Mouse (Mus musculus) liver, embryonic 15.5 days (tissue): Measurements from ENCODE around the gene Yipf2. TPM values are rescaled to one million over a fixed set of nuclear protein-coding genes. Genes with fewer than 3 reads are reported as not detected.
A peak's percentile ranks its signal among the peaks of the same experiment; 100 is the strongest.

Experiments
- ATAC-seq: fragments of 200-750 bp; cut with Nextera tagmentation; 2 replicates; pipeline ENCODE4 v1.8.0; 2017; ENCODE audit warnings: moderate number of reproducible peaks, mild to moderate bottlenecking, moderate library complexity; ENCODE audit not compliant: insufficient read depth
- H3K27ac ChIP-seq: fragments of 300-500 bp; sonication (generic); replicated peaks from 2 replicates; pipeline ENCODE4 v1.5.1; 2015; ENCODE audit warnings: mild to moderate bottlenecking, inconsistent platforms
- H3K27me3 ChIP-seq: fragments of 300-500 bp; sonication (generic); 2 replicates; pipeline ENCODE4 v1.6.1; 2015; ENCODE audit warnings: mild to moderate bottlenecking, inconsistent platforms
- H3K36me3 ChIP-seq: fragments of 300-500 bp; sonication (generic); replicated peaks from 2 replicates; pipeline ENCODE4 v1.6.1; 2015; ENCODE audit warnings: moderate library complexity, mild to moderate bottlenecking, inconsistent platforms
- H3K4me1 ChIP-seq: fragments of 300-500 bp; sonication (generic); replicated peaks from 2 replicates; pipeline ENCODE4 v1.6.1; 2015; ENCODE audit warnings: inconsistent platforms
- H3K4me2 ChIP-seq: fragments of 300-500 bp; sonication (generic); 2 replicates; pipeline ENCODE4 v1.6.1; 2015; ENCODE audit warnings: moderate library complexity, mild to moderate bottlenecking, inconsistent platforms
- H3K4me3 ChIP-seq: fragments of 300-500 bp; sonication (generic); replicated peaks from 2 replicates; pipeline ENCODE4 v1.5.1; 2015; ENCODE audit warnings: mild to moderate bottlenecking, inconsistent platforms
- H3K9ac ChIP-seq: fragments of 300-500 bp; sonication (generic); 2 replicates; pipeline ENCODE4 v1.6.1; 2015; ENCODE audit warnings: moderate library complexity, mild to moderate bottlenecking, inconsistent platforms
- H3K9me3 ChIP-seq: fragments of 300-500 bp; sonication (generic); replicated peaks from 2 replicates; pipeline ENCODE4 v1.6.1; 2016; ENCODE audit warnings: inconsistent platforms
- WGBS: fragments of 180-500 bp; shearing (Covaris S2); methylation state at CpG from one replicate; pipeline ENCODE4 v1.1.7; 2015; ENCODE audit warnings: mixed read lengths; ENCODE audit not compliant: insufficient replicate concordance; 5-methylcytosine and 5-hydroxymethylcytosine counted together
- polyA plus RNA-seq: library from polyadenylated mRNA; unstranded; fragments of >200 nt; fragmentation: Nextera tagmentation; extraction: Ambion mirVana; gene quantifications from 2 replicates; pipeline ENCODE4 v1.2.1, GENCODE M21; 2015

The Yipf2 gene
- polyA plus RNA-seq = 10.9 and 12.7 TPM in 2 replicates

DNA sequence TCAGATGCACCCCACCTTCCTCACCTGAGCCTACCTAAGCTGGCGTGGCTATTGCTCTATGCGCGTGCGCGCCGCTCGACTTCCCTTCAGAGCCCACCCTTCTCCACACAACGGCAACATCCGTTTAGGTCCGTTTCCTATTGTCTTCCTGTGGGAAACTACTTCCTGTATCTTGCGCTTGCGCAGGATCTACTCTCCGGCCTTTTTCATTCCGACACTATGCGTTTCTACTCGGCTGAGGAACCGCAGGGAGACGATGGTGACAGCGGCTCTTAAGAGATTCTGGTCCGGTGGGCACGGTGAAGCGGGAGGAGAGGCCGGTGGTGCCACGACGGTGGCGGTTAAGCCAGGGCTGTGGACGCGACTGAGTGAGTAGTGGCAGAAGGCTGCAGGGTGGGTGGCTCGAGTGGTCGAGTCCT lies at the start of gene Yipf2, which contains the start of gene Timm29:
TSS of gene Yipf2 (minus strand) at position 126 of the 419 bp plus-strand sequence.
TSS of gene Timm29 (plus strand) at position 20 of the 419 bp plus-strand sequence.
- under 1% methylated on average over 30 of the region's 30 CpGs for WGBS
- H3K4me2 ChIP-seq = peak within 1 kb of the TSS; percentile 98
- H3K4me1 ChIP-seq = peaks cover 38% of the 10 kb centered on the region
- ATAC-seq = peak; percentile 86
- H3K27me3 ChIP-seq = no peaks in the 10 kb centered on the region
- H3K36me3 ChIP-seq = peaks cover 44% of the 10 kb centered on the region
- H3K27ac ChIP-seq = peak within 1 kb of the TSS; percentile 87
- H3K4me3 ChIP-seq = peak within 1 kb of the TSS; percentile 84
- H3K9me3 ChIP-seq = no peaks in the 10 kb centered on the region
- peak within 1 kb of the TSS; percentile 85 for H3K9ac ChIP-seq

DNA sequence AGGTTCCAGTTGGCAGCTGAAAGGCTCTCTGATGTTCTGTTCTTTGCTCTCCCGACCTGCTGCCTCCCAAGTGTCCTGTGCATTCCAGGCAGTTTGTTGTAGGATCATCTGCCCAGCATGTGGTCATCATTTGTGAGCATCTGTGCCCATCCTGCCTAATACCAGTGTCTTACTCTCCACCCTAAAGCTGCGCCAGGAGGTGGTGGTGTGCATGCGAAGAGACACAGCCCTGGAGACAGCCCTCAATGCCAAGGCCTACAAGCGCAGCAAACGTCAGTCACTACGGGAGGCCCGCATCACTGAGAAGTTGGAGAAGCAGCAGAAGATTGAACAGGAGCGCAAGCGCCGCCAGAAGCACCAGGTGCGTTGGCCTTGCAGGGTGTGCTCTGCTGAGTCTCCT lies 46.4 kb upstream of the Yipf2 start:
- WGBS = 89% methylated on average over 11 of the region's 11 CpGs
- Histone ChIP-seq H3K4me2 (no peak overlapping the region), H3K9ac (no peak overlapping the region), H3K27me3 (no peaks in the 10 kb centered on the region), H3K9me3 (no peaks in the 10 kb centered on the region), H3K4me1 (no peaks in the 10 kb centered on the region), H3K36me3 (peaks cover 100% of the 10 kb centered on the region), H3K27ac (no peak overlapping the region), H3K4me3 (no peak overlapping the region)
- no peak for ATAC-seq

DNA sequence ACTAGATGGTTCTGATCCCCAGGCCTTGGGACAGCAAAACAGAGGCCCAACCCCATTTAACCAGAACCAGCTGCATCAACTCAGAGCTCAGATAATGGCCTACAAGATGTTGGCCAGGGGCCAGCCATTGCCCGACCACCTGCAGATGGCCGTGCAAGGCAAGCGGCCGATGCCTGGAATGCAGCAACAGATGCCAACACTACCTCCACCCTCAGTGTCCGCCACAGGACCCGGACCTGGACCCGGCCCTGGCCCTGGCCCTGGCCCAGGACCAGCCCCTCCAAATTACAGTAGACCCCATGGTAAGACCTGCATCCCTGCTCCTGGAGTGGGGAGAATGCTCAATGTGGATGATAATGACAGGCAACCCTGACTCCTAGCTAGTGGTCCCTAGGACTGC lies 43.0 kb upstream of the Yipf2 start:
- no peak for ATAC-seq
- Histone ChIP-seq H3K27ac (no peak overlapping the region), H3K4me3 (no peak overlapping the region), H3K36me3 (peaks cover 87% of the 10 kb centered on the region), H3K27me3 (no peaks in the 10 kb centered on the region), H3K4me1 (no peaks in the 10 kb centered on the region), H3K9me3 (no peaks in the 10 kb centered on the region), H3K4me2 (no peak overlapping the region), H3K9ac (no peak overlapping the region)
- WGBS = 87% methylated on average over 7 of the region's 7 CpGs

DNA sequence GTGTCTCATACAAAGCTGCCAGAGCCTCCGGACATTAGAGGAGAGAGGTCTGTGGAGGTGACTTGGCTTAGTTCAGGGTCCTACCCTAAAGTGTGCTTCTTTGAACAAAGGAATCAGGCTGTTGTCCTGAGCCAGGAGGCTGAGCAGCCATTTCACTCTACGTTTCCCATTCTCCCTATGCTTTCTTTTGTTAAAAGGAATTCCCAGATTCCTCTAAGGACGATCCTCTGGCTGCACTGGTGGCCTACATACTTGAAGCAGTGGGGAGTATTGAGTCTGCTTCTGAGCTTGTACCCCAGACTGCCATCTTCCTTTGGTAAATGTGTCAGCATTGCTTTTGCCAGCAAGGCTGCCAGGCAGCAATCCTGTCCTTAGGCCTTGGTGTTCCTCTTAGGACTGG lies 40.5 kb upstream of the Yipf2 start:
- Histone ChIP-seq H3K4me1 (no peaks in the 10 kb centered on the region), H3K4me3 (no peak overlapping the region), H3K9me3 (no peaks in the 10 kb centered on the region), H3K4me2 (no peak overlapping the region), H3K27me3 (no peaks in the 10 kb centered on the region), H3K36me3 (peaks cover 61% of the 10 kb centered on the region), H3K9ac (no peak overlapping the region), H3K27ac (no peak overlapping the region)
- ATAC-seq = no peak
- 81% methylated on average over 3 of the region's 3 CpGs for WGBS

DNA sequence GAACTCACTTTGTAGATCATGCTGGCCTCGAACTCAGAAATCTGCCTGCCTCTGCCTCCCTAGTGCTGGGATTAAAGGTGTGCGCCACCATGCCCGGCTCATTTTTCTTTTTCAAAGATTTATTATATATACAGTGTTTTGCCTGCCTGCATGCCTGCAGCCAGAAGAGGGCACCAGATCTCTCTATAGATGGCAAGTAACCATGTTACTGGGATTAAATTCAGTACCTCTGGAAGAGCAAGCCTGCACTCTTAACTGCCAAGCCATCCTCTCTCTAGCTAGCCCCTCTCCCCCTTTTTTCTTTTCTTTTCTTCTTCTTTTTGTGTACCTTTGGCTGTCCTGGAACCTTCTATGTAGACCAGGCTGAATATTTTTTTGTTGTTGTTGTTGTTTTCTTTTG lies 38.0 kb upstream of the Yipf2 start:
- ATAC-seq = no peak
- Histone ChIP-seq H3K27ac (no peak overlapping the region), H3K27me3 (no peaks in the 10 kb centered on the region), H3K4me2 (no peak overlapping the region), H3K4me3 (no peak overlapping the region), H3K4me1 (peaks cover 7% of the 10 kb centered on the region), H3K9ac (no peak overlapping the region), H3K9me3 (no peaks in the 10 kb centered on the region), H3K36me3 (peaks cover 37% of the 10 kb centered on the region)
- WGBS = 59% methylated on average over 3 of the region's 3 CpGs

DNA sequence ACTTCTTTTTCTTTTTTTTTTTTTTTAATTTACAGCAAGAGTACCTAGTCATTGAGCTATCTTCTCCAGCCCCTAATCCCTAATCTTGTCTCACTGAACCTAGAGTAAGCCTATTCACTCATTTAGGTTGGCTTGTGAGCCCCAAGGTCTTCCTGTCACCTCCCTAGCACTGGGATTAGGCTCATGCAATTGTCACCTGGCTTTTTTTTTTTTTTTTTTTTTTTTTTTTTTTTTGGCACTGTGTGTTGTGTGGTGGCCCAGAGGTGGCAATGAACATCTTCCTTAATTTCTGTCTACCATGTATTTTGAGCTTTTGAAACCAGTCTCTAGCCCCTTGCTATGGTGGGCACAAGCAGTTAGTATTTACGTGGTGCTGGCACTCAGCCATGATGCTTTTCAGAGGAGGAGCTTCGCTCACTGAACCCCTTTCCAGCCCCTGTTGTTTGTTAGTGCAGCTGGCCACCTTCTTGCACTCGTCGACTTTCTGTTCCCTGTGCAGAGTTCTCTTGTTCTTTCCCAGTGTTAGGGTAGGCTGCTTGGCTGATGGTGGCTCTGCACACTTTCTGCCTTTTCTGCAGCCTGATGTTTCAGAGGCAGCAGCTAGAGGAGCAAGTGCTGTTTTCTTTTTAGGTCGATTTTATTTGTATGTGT lies 34.6 kb upstream of the Yipf2 start:
- H3K4me2 ChIP-seq = no peak overlapping the region
- no peaks in the 10 kb centered on the region for H3K9me3 ChIP-seq
- no peak for ATAC-seq
- no peak overlapping the region for H3K4me3 ChIP-seq
- no peak overlapping the region for H3K9ac ChIP-seq
- peaks cover 6% of the 10 kb centered on the region for H3K36me3 ChIP-seq
- WGBS = 77% methylated on average over 5 of the region's 5 CpGs
- H3K4me1 ChIP-seq = peaks cover 21% of the 10 kb centered on the region
- no peaks in the 10 kb centered on the region for H3K27me3 ChIP-seq
- H3K27ac ChIP-seq = no peak overlapping the region

DNA sequence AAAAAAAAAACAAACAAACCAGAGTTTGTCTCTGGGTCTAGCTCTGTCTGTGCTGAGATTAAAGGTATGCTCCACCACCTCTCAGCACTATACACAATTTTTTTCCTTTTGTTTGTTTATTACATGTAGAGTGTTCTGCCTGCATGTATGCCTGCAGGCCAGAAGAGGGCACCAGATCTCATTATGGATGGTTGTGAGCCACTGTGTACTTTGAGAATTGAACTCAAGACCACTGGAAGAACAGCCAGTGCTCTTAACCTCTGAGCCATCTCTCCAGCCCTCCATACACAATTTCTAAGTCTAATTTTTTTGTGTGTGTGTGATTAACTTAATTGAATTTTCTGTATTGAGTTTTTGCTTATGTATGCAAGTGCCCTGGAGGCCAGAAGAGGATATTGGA lies 33.9 kb upstream of the Yipf2 start:
- Histone ChIP-seq H3K36me3 (peaks cover 6% of the 10 kb centered on the region), H3K9me3 (no peaks in the 10 kb centered on the region), H3K27ac (no peak overlapping the region), H3K27me3 (no peaks in the 10 kb centered on the region), H3K4me2 (no peak overlapping the region), H3K4me3 (no peak overlapping the region), H3K4me1 (peaks cover 25% of the 10 kb centered on the region), H3K9ac (no peak overlapping the region)
- ATAC-seq = no peak

DNA sequence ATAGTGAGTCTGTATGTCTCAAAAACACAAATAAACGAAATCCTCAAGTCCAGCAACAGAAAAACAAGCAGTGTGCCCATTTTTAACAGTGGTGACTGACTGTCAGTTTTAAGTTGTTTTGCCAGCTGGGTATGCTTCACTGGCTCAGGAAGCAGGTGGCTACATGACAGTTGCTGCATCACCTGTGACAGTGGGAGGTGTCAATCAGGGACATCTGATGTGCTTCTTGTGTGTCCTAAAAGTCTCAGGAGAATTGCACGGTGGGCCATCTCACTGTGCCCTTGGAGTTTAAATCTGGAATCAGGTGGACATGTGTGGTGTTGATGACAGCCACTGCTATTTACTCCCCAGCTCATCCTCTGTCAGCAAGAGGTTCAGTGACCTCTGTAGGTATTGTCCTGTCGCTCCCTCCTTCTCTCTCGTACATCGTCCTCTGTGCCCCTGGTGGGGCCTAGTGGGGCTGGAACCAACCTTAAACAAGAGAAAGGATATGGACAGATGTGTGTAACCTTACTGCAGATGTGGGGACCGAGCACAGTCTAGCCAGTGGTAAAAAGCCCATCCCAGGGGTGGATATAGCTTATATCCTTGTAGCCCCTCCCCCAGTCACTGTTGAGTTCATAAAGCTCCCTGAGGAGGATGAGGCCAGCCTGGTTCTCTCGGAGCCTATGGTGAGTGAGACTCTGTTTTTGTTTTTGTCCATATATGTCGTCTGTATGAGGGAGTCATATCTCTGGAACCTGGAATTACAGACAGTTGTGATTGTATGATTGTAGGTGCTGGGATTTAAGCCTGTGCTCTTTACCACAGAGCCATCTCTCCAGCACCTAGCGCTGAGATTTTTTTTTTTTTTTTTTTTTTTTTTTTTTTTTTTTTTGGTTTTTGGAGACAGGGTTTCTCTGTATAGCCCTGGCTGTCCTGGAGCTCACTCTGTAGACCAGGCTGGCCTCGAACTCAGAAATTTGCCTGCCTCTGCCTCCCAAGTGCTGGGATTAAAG lies 33.0 kb upstream of the Yipf2 start:
- no peak overlapping the region for H3K9ac ChIP-seq
- no peak overlapping the region for H3K4me3 ChIP-seq
- H3K36me3 ChIP-seq = no peaks in the 10 kb centered on the region
- no peak overlapping the region for H3K4me2 ChIP-seq
- 78% methylated on average over 10 of the region's 10 CpGs for WGBS
- peaks cover 25% of the 10 kb centered on the region for H3K4me1 ChIP-seq
- no peak for ATAC-seq
- H3K9me3 ChIP-seq = no peaks in the 10 kb centered on the region
- H3K27ac ChIP-seq = no peak overlapping the region
- H3K27me3 ChIP-seq = no peaks in the 10 kb centered on the region

DNA sequence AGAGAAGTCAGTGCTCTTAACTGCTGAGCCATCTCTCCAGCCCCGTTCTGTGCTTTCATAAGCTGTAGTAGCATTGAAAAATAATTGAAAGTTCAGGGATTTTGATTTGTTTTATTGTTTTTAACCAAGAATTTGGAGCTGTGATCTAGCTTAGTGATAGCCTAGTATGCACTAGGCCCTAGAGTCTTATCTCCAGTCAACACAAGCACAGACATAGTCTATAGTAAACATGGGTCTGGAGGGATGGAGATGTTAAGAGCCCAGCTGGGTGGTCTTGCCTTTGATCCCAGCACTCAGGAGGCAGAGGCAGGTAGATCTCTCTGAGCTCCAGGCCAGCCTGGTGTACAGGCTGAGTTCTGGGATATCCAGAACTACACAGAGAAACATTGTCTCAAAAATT lies 30.0 kb upstream of the Yipf2 start:
- peaks cover 8% of the 10 kb centered on the region; the same call in 1 of the 2 replicates for H3K36me3 ChIP-seq
- H3K27ac ChIP-seq = 0 out of 2 replicates have a peak overlapping the region, but pooled peaks have one; percentile 10
- H3K9me3 ChIP-seq = no peaks in the 10 kb centered on the region
- no peak overlapping the region for H3K4me2 ChIP-seq
- H3K27me3 ChIP-seq = no peaks in the 10 kb centered on the region
- peaks cover 43% of the 10 kb centered on the region for H3K4me1 ChIP-seq
- WGBS = 67% methylated on average over 1 of the region's 1 CpGs
- no peak overlapping the region for H3K9ac ChIP-seq
- ATAC-seq = no peak; the same call in 1 of the 2 replicates
- no peak overlapping the region for H3K4me3 ChIP-seq

DNA sequence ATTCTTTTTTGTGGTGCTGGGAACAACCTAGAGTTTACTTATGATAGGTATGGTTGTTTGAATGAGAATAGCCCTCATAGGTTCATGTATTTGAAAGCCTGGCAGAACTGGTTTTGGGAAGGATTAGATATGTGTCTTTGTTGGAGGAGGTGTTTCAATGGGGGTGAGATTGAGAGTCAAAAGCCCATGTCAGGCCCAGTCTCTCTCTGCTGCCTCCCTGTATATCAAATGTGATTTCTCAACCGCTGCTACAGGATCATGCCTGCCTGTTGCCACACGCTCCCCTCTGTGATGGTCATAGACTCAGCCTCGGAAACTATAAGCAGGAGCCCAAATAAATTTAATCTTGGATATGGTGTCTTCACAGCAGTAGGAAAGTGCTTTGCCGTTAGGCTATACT lies 27.6 kb upstream of the Yipf2 start:
- Histone ChIP-seq H3K4me1 (peaks cover 48% of the 10 kb centered on the region), H3K4me3 (no peak overlapping the region), H3K36me3 (peaks cover 8% of the 10 kb centered on the region; the same call in 1 of the 2 replicates), H3K9me3 (no peaks in the 10 kb centered on the region), H3K27me3 (no peaks in the 10 kb centered on the region), H3K9ac (no peak overlapping the region), H3K27ac (no peak overlapping the region), H3K4me2 (no peak overlapping the region)
- no peak for ATAC-seq
- WGBS = 77% methylated on average over 4 of the region's 4 CpGs

DNA sequence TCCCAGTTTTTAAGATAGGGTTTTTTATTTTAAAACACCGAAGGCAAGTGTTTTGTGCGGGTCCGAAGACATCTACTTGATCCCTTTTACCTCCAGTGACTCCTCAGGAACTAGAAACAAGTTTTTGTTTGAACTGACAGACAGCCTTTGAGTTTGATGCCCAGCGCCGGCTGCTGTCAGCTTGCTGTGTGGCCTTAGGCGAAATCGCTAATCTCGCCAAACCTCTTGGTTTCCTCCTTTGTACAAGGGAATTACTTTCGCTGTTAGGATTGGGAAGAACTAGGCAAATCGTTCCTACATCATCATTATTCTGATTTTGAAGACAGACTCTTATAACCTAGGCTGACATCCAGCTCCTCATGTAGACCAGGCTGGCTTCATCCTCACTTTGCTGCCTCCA lies 24.4 kb upstream of the Yipf2 start:
- H3K9ac ChIP-seq = peak overlapping the region; percentile 79
- peak overlapping the region; percentile 90 for H3K4me2 ChIP-seq
- H3K36me3 ChIP-seq = peaks cover 8% of the 10 kb centered on the region; the same call in 1 of the 2 replicates
- H3K4me1 ChIP-seq = peaks cover 39% of the 10 kb centered on the region
- no peaks in the 10 kb centered on the region for H3K9me3 ChIP-seq
- peak overlapping the region; percentile 81 for H3K27ac ChIP-seq
- no peak for ATAC-seq
- peak overlapping the region; percentile 71 for H3K4me3 ChIP-seq
- WGBS = 2% methylated on average over 10 of the region's 10 CpGs
- H3K27me3 ChIP-seq = no peaks in the 10 kb centered on the region
